ENCODE assay signal across 12 mouse cellular contexts in genomic region chr1:177027706-177028105, GRCm38 (mm10).
"Had no signal": no experiment of that assay in that cellular context is flagged by ENCODE, and none has a peak within 500 bp of the region (broad histone marks: within the 10 kb centered on the region; RNA-seq: fewer than 3 reads in every experiment).

No protein-coding gene starts in this region.

- H3K27ac ChIP-seq: liver, embryonic 15.5 days; midbrain, embryonic 13.5 days had no signal

- H3K9ac ChIP-seq: liver, embryonic 15.5 days; midbrain, embryonic 13.5 days had no signal

- H3K4me2 ChIP-seq: liver, embryonic 11.5 days; liver, embryonic 15.5 days; midbrain, embryonic 13.5 days had no signal

- H3K9me3 ChIP-seq: liver, embryonic 15.5 days; midbrain, embryonic 13.5 days had no signal

- ATAC-seq: lung, postnatal 0 days; midbrain, embryonic 13.5 days had no signal

- H3K27me3 ChIP-seq: liver, embryonic 15.5 days; midbrain, embryonic 13.5 days had no signal

- H3K4me3 ChIP-seq: liver, embryonic 15.5 days; midbrain, embryonic 13.5 days had no signal

- DNase-seq: kidney, adult 18-20 months; kidney, postnatal 10 days; kidney, postnatal 4 days; lung, adult 2 months; lung, postnatal 36 days; right cerebral cortex, postnatal 14 days; thymus, adult 18-20 months; thymus, postnatal 14 days had no signal

- H3K36me3 ChIP-seq: liver, embryonic 15.5 days had no signal

- H3K4me1 ChIP-seq: liver, embryonic 15.5 days had no signal
